Mouse (Mus musculus) naive thymus-derived CD4-positive, alpha-beta T cell, adult 5 months (primary cell): ENCODE measurements around the gene Fbxo28. TPM values are rescaled to one million over a fixed set of nuclear protein-coding genes. Genes with fewer than 3 reads are reported as not detected.

ENCODE experiments used
- polyA plus RNA-seq: library from polyadenylated mRNA; unstranded; fragments of 100-300 nt; shearing (Covaris generic); gene quantifications from one replicate; pipeline ENCODE4 v1.2.1, GENCODE M21; 2017

Fbxo28 gene
- 67.5 TPM for polyA plus RNA-seq

DNA sequence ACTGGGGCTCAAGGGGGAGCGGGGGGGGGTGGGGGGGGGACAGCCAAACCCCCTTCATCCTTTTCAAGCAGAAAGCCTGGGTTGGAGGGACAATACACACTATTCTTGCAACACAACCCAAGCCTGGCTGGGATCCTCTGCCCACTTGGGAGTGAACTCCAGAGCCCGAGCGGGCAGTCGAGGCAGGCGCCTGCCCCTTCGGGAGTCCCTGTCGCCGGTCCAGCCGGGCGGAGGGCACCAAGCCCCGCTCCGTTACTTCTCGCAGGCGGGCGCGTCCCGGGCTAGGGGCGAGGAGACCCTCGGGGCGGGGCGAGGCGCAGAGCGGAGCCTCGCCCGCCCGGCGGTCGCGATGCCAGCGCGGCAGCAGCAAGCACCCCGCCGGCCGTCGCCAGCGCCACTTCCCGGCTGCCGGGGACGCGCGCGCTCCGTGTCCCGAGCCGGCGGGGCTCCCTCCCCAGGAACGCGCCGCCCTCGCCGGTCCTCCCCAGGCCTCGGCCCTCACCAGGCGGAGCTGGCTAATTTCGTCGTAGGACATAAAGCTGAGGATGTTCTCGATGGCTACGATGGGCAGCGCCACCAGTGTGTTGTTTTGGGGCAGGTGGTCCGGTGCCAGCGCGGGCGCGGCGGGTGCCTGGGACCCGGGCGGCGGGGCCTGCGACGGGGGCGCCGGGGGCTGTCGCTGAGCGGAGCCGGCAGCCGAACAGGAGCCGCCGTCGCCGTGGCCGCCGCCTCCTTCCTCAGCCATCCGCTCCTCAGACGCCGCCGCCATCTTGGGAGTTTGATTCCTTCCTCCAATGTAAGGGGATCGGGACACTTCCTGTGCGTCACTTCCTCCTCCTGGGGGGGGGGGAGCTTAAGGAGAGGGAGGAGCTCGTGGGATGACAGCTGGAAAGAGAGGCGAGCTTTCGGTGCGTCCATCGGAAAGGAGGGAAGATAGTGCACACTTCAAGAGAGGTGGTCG, at the start of gene Fbxo28:
Gene Fbxo28, minus strand, starts transcription at position 809 of the 961 bp plus-strand sequence.

DNA sequence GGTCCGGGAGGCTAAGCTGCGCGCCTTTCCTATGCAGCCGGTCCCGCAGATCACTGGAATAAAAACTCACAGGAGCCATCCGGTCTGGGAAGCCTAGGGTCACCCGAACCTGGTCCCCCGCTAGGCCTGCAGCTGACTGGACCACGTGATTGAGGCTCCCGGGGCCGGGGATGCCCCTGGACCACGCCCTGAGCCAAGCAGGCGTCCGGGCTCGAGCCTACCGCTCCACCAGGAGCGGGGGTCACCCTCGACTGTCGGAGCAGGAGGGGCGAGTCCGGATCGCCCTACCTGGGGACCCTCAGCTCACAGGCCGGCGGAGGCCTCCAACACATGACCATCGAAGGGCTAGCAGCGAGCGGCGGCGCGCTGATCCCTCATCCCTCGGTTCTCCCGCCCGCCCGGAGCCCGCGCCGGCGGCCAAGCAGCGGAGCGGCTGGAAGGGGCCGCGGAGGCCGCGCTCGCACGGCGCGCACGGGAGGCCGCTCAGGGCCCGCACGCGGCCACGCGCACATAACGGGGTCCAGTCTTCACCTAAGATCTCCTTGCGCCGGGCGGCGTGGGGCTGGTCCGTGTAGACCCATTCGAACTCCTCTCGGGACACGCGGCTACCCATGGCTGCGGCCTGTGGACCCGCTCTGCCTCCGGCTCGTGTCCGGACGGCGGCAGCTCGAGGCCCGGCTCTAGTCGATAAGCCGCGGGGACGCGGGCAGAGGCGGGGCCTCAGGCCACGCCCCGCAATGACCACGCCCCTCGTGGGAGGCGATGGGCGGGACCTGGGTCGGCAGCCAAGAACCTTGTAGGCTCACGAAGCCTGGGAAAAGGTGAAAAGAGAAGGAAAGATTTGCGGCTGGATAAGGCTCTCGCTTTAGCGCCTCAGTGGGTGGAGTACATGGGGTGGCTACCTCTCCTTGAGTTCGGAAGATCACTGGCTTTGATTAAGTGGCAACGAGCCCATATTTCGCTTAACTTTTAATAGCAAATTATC, 59.0 kb downstream of the Fbxo28 start, which contains the start of gene Degs1:
Gene Degs1, minus strand, starts transcription at position 714 of the 985 bp plus-strand sequence.

Other genes with a start within 250 kb of the Fbxo28 start
- gene Srp9, start 216.9 kb downstream of the Fbxo28 start, polyA plus RNA-seq: 179 TPM
- gene Vmn1r1, start 177.1 kb downstream of the Fbxo28 start, polyA plus RNA-seq: not detected
- 104 TPM for gene Degs1, start 58.8 kb downstream of the Fbxo28 start, polyA plus RNA-seq
- gene Trp53bp2, start 67.5 kb upstream of the Fbxo28 start, polyA plus RNA-seq: 38.0 TPM
- 68.7 TPM for gene Capn2, start 176.0 kb upstream of the Fbxo28 start, polyA plus RNA-seq
- gene Capn8, start 223.4 kb upstream of the Fbxo28 start, polyA plus RNA-seq: not detected